Mouse (Mus musculus): ENCODE results near the gene Grik4.

- TF ChIP-seq CTCF (IDR thresholded peaks at IDR 0.05; ENCODE audit: low read depth) (no peak), EP300 (IDR thresholded peaks at IDR 0.05; ENCODE audit: low read depth) (no peak)
Observed at GRCm38 (mm10) chr9:42967731-42968130, 23.4 kb upstream of the Grik4 start.

Measured in liver, embryonic 14.5 days (tissue).